Mouse (Mus musculus) small intestine, adult 2 months (tissue): ENCODE data around the gene Trp53tg5. TPM values are rescaled to one million over a fixed set of nuclear protein-coding genes. Genes with fewer than 3 reads are reported as not detected.
A peak's percentile ranks its signal among the peaks of the same experiment; 100 is the strongest.

Source experiments
- H3K27ac ChIP-seq: fragments of 200-500 bp; 2 replicates; pipeline ENCODE4 v1.5.1; 2012; ENCODE audit warnings: low read depth, low read length, control low read depth, inconsistent platforms; ENCODE audit not compliant: insufficient read depth
- H3K27me3 ChIP-seq: fragments of 200-500 bp; 2 replicates; pipeline ENCODE4 v1.6.1; 2012; ENCODE audit warnings: mild to moderate bottlenecking, moderate library complexity, low read length, inconsistent platforms; ENCODE audit not compliant: control insufficient read depth, insufficient read depth
- H3K36me3 ChIP-seq: fragments of 200-500 bp; 2 replicates; pipeline ENCODE4 v1.6.1; 2012; ENCODE audit warnings: mild to moderate bottlenecking, low read length, control low read depth, inconsistent platforms; ENCODE audit not compliant: control insufficient read depth, insufficient read depth
- H3K4me1 ChIP-seq: fragments of 200-500 bp; 2 replicates; pipeline ENCODE4 v1.6.1; 2012; ENCODE audit warnings: low read length, inconsistent platforms, mixed read lengths; ENCODE audit not compliant: control insufficient read depth, insufficient read depth, insufficient read length
- H3K4me3 ChIP-seq: fragments of 200-500 bp; 2 replicates; pipeline ENCODE4 v1.5.1; 2012; ENCODE audit warnings: low read depth, mild to moderate bottlenecking, control low read depth, inconsistent platforms, low read length, moderate library complexity
- CTCF ChIP-seq: fragments of 200-500 bp; IDR thresholded peaks from 2 replicates; pipeline ENCODE4 v1.5.1; 2012; ENCODE audit warnings: low read depth, mild to moderate bottlenecking, control low read depth, inconsistent platforms, low read length, moderate library complexity, mixed read lengths; ENCODE audit not compliant: insufficient replicate concordance, insufficient read length; ENCODE audit errors: extremely low read depth
- POLR2A ChIP-seq: fragments of 200-500 bp; IDR thresholded peaks from 2 replicates; pipeline ENCODE4 v1.6.1; 2012; ENCODE audit warnings: low read depth, mild to moderate bottlenecking, control low read depth, inconsistent platforms, low read length, moderate library complexity
- WGBS: fragments of 180-500 bp; shearing (Covaris S2); methylation state at CpG from one replicate; pipeline ENCODE4 v1.1.7; 2018; 5-methylcytosine and 5-hydroxymethylcytosine counted together
- polyA plus RNA-seq: library from polyadenylated mRNA; depleted of rRNA; stranded (reverse); fragments of >200 nt; gene quantifications from 2 replicates; pipeline ENCODE4 v1.2.3, GENCODE M21; 2012; rRNA removed

Gene Trp53tg5
- polyA plus RNA-seq, 1 experiment, result not detected

GRCm38 (mm10) chr2:164424406-164424805 lies 49.1 kb downstream of the Trp53tg5 start:
- 88% methylated on average over 8 of the region's 8 CpGs for WGBS
- H3K4me3 ChIP-seq, result no peak overlapping the region
- H3K36me3 ChIP-seq, result peaks cover 54% of the 10 kb centered on the region
- H3K27ac ChIP-seq, result no peak overlapping the region
- no peaks in the 10 kb centered on the region for H3K27me3 ChIP-seq
- peaks cover 17% of the 10 kb centered on the region; the same call in 1 of the 2 replicates for H3K4me1 ChIP-seq
- TF ChIP-seq CTCF (no peak), POLR2A (no peak)

- Histone ChIP-seq H3K4me3 (no peak overlapping the region), H3K36me3 (peaks cover 45% of the 10 kb centered on the region), H3K4me1 (peaks cover 19% of the 10 kb centered on the region; the same call in 1 of the 2 replicates), H3K27ac (peak overlapping the region; percentile 73), H3K27me3 (no peaks in the 10 kb centered on the region)
- TF ChIP-seq POLR2A, result no peak
- TF ChIP-seq CTCF, result no peak
- WGBS, result 35% methylated on average over 11 of the region's 11 CpGs
These were observed 50.1 kb downstream of the Trp53tg5 start for GRCm38 (mm10) chr2:164423464-164423863.

DNA sequence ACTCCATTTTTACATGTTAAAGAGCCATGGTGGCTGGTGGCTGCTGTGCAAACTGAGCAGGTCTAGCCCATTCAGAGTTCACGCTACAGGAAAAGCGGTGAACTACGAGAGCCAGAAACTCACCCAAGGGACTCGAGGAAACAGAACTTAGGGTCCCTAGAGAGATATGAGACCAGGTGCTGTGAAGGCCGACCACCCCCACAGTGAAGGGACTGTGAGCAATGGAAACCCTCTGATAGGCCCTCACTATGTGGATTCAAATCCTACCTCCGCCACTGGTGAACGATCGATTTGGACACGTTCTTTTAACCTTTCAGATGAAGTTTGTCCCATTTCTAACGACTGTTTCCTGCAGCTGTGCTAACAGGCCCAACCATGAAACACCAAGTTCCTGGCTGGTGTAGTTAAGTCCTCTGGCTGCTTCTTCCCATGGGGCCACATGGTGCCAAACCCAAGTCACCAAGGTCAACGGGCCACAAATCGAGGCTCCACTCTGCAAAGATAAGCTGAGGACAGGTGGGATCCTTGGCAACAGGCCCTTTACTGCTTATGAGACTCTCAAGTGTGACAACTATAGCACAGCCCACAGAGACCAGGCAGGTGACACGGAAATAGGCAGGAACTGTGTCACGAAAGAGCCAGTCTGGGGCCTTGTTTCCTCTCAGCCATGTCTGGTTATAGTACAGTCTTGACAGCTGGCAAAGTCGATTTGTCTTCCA lies 50.7 kb downstream of the Trp53tg5 start:
- TF ChIP-seq POLR2A (no peak), CTCF (no peak)
- peak overlapping the region; percentile 73 for H3K27ac ChIP-seq
- no peak overlapping the region for H3K4me3 ChIP-seq
- H3K27me3 ChIP-seq, result no peaks in the 10 kb centered on the region
- H3K36me3 ChIP-seq, result peaks cover 39% of the 10 kb centered on the region
- WGBS, result 30% methylated on average over 15 of the region's 15 CpGs
- H3K4me1 ChIP-seq, result peaks cover 20% of the 10 kb centered on the region; the same call in 1 of the 2 replicates

DNA sequence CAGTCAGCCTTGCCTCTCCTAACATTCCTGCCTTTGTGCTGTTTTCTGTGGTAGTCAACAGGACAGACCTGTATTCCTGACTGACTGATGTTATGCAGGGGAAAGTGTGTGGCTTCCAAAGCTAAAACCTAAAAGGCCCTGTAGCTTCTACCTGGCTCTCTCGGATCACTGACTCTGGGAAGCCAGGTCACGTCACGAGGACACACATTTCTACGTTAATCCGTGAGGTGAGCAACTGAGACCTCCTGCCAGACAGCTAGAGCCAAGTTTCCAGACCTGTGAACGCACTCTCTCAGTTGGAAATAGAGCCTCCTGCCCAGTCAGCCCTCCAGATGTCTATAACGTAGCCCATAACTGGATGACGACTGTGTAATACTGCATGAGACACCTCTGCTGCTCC lies 51.5 kb downstream of the Trp53tg5 start:
- TF ChIP-seq POLR2A (no peak), CTCF (no peak)
- Histone ChIP-seq H3K4me3 (no peak overlapping the region), H3K36me3 (peaks cover 31% of the 10 kb centered on the region), H3K27me3 (no peaks in the 10 kb centered on the region), H3K4me1 (peaks cover 20% of the 10 kb centered on the region; the same call in 1 of the 2 replicates), H3K27ac (peak overlapping the region; percentile 73)
- WGBS, result 47% methylated on average over 8 of the region's 8 CpGs

GRCm38 (mm10) chr2:164421306-164421705 lies 52.2 kb downstream of the Trp53tg5 start:
- WGBS, result 39% methylated on average over 7 of the region's 7 CpGs
- H3K27ac ChIP-seq, result peak overlapping the region; percentile 73; the same call in 1 of the 2 replicates

More at GRCm38 (mm10) chr2:164421306-164421705, 52.2 kb downstream of the Trp53tg5 start:
- Histone ChIP-seq H3K27me3 (no peaks in the 10 kb centered on the region), H3K36me3 (peaks cover 24% of the 10 kb centered on the region), H3K4me1 (peaks cover 16% of the 10 kb centered on the region; the same call in 1 of the 2 replicates), H3K4me3 (no peak overlapping the region)
- TF ChIP-seq POLR2A (no peak), CTCF (no peak)

Other genes with a start within 250 kb of the Trp53tg5 start
- gene Svs2, start 235.3 kb downstream of the Trp53tg5 start, polyA plus RNA-seq, result not detected in 2 replicates
- gene Svs3b, start 217.1 kb downstream of the Trp53tg5 start, polyA plus RNA-seq, result not detected in 2 replicates
- gene Svs4, start 195.3 kb downstream of the Trp53tg5 start, polyA plus RNA-seq, result not detected in 2 replicates
- not detected in 2 replicates for gene Svs3a, start 184.5 kb downstream of the Trp53tg5 start, polyA plus RNA-seq
- not detected in 2 replicates for gene Svs6, start 157.0 kb downstream of the Trp53tg5 start, polyA plus RNA-seq
- gene Svs5, start 141.0 kb downstream of the Trp53tg5 start, polyA plus RNA-seq, result not detected in 2 replicates
- 16.0 and 22.3 TPM in 2 replicates for gene Slpi, start 84.6 kb downstream of the Trp53tg5 start, polyA plus RNA-seq
- gene Rbpjl, start 70.6 kb downstream of the Trp53tg5 start, polyA plus RNA-seq, result 0.19 and 127 TPM in 2 replicates
- gene Matn4, start 68.6 kb downstream of the Trp53tg5 start, polyA plus RNA-seq, result 0.49 and 2.7 TPM in 2 replicates
- 21.3 and 52.2 TPM in 2 replicates for gene Sdc4, start 29.8 kb downstream of the Trp53tg5 start, polyA plus RNA-seq
- 187 and 276 TPM in 2 replicates for gene Sys1, start 16.8 kb downstream of the Trp53tg5 start, polyA plus RNA-seq
- gene Gm20458, start 12.8 kb downstream of the Trp53tg5 start, polyA plus RNA-seq, result 35.0 and 79.8 TPM in 2 replicates
- gene Dbndd2, start 12.4 kb upstream of the Trp53tg5 start, polyA plus RNA-seq, result 38.4 and 61.6 TPM in 2 replicates
- gene Pigt, start 23.8 kb upstream of the Trp53tg5 start, polyA plus RNA-seq, result 117 and 171 TPM in 2 replicates
- 3.2 and 40.1 TPM in 2 replicates for gene Wfdc2, start 88.7 kb upstream of the Trp53tg5 start, polyA plus RNA-seq
- gene Spint3, start 99.7 kb upstream of the Trp53tg5 start, polyA plus RNA-seq, result not detected in 2 replicates
- not detected in 2 replicates for gene Wfdc6a, start 111.7 kb upstream of the Trp53tg5 start, polyA plus RNA-seq
- not detected in 2 replicates for gene Eppin, start 119.9 kb upstream of the Trp53tg5 start, polyA plus RNA-seq
- gene Wfdc6b, start 139.8 kb upstream of the Trp53tg5 start, polyA plus RNA-seq, result not detected in 2 replicates
- 0.05 TPM in 1 of 2 replicates, not detected in the other for gene Wfdc8, start 139.9 kb upstream of the Trp53tg5 start, polyA plus RNA-seq
- not detected in 2 replicates for gene Wfdc16, start 165.1 kb upstream of the Trp53tg5 start, polyA plus RNA-seq
- 1.8 TPM in 1 of 2 replicates, not detected in the other for gene Wfdc10, start 182.3 kb upstream of the Trp53tg5 start, polyA plus RNA-seq
- gene Wfdc9, start 182.9 kb upstream of the Trp53tg5 start, polyA plus RNA-seq, result not detected in 2 replicates
- gene Wfdc11, start 200.4 kb upstream of the Trp53tg5 start, polyA plus RNA-seq, result not detected in 2 replicates
- not detected in 2 replicates for gene Wfdc13, start 211.4 kb upstream of the Trp53tg5 start, polyA plus RNA-seq
- gene Spint4, start 224.8 kb upstream of the Trp53tg5 start, polyA plus RNA-seq, result not detected in 2 replicates
- not detected in 2 replicates for gene Spint5, start 241.6 kb upstream of the Trp53tg5 start, polyA plus RNA-seq